Mouse (Mus musculus): ENCODE data around the gene Scn5a. TPM values are rescaled to one million over a fixed set of nuclear protein-coding genes. Genes with fewer than 3 reads are reported as not detected.

Gene Scn5a
- total and polyA plus RNA-seq, 3 experiments = 101 to 173 (median 161) TPM

- 31% methylated on average over 6 of the region's 6 CpGs for WGBS
- intact Hi-C loops (cut with DNase I) = no loop called here
- Histone ChIP-seq H3K9ac (ENCODE audit: low read depth, low read length) (no peak overlapping the region), H3K4me3 (no peak overlapping the region), H3K4me1 (ENCODE audit: control insufficient read depth, insufficient read depth, low read length) (peaks cover 11% of the 10 kb centered on the region), H3K79me2 (replicated peaks; ENCODE audit: control insufficient read depth, insufficient read depth, low read length) (no peaks in the 10 kb centered on the region; the same call in 1 of the 2 replicates), H3K27me3 (ENCODE audit: control insufficient read depth, insufficient read depth, low read length) (no peaks in the 10 kb centered on the region), H3K36me3 (ENCODE audit: control insufficient read depth, insufficient read depth, low read length) (no peaks in the 10 kb centered on the region), H3K27ac (peak overlapping the region; percentile 59)
- DNase-seq = peak in 1 of 2 experiments; percentile 79
- TF ChIP-seq EP300 (IDR thresholded peaks at IDR 0.05; ENCODE audit: insufficient read depth, low read depth, low read length) = peak; percentile 90
- TF ChIP-seq CTCF (IDR thresholded peaks at IDR 0.05) = no peak
- TF ChIP-seq POLR2A (IDR thresholded peaks at IDR 0.05; ENCODE audit: insufficient read depth, low read depth, low read length) = no peak
Measured at GRCm38 (mm10) chr9:119563617-119564016, 15.2 kb downstream of the Scn5a start.

DNA sequence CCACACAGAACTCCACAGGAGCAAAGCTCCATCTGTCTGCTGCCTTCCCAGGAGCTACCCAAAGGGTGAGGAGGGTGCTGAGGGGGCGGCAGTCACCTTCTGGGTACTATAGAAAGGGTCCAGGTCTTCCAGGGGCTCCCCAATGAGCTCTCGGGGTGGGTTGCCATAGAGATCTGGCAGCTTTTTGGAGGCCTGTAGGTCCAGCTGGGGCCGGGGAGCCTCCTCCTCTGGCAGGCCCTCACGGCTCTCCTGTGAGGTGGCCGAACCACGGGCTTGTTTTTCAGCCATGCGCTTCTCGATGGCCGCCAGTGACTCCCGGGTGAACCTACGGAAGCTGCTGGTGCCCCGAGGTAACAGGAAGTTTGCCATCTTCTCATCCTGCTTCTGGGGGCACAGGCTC lies 16.6 kb downstream of the Scn5a start:
- TF ChIP-seq EP300 (IDR thresholded peaks at IDR 0.05; ENCODE audit: insufficient read depth, low read depth, low read length) (no peak), POLR2A (IDR thresholded peaks at IDR 0.05; ENCODE audit: insufficient read depth, low read depth, low read length) (no peak), CTCF (IDR thresholded peaks at IDR 0.05) (no peak)
- Histone ChIP-seq H3K27me3 (ENCODE audit: control insufficient read depth, insufficient read depth, low read length) (no peaks in the 10 kb centered on the region), H3K4me1 (ENCODE audit: control insufficient read depth, insufficient read depth, low read length) (peaks cover 8% of the 10 kb centered on the region), H3K9ac (ENCODE audit: low read depth, low read length) (no peak overlapping the region), H3K36me3 (ENCODE audit: control insufficient read depth, insufficient read depth, low read length) (no peaks in the 10 kb centered on the region), H3K27ac (peak overlapping the region; percentile 9; the same call in 1 of the 2 replicates), H3K4me3 (no peak overlapping the region), H3K79me2 (replicated peaks; ENCODE audit: control insufficient read depth, insufficient read depth, low read length) (no peaks in the 10 kb centered on the region)
- WGBS = 52% methylated on average over 12 of the region's 12 CpGs
- no peak for DNase-seq
- intact Hi-C loops (cut with DNase I) = no loop called here

DNA sequence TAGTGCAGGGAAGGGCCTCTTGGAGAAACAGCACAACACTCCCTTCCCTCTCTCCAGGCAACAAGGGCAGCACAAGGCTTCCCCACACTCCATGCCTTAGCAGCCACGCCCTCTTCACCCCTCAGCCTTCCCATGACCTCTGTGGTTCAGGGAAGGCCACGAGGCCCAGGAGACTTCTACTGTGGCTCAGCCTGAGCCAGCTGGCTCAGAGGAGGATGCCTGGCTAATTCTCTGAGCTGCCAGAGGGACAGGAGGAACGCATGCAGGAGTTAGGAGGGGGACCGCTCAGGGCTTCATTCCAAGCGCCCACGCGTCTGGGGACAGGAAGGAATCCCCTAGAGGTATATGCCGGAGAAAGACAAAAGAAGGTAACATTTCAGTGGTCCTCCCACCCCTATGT lies 17.1 kb downstream of the Scn5a start:
- intact Hi-C loops (cut with DNase I) = no loop called here
- no peaks in the 10 kb centered on the region for H3K79me2 ChIP-seq (replicated peaks; ENCODE audit: control insufficient read depth, insufficient read depth, low read length)
- peaks cover 8% of the 10 kb centered on the region for H3K4me1 ChIP-seq (ENCODE audit: control insufficient read depth, insufficient read depth, low read length)
- TF ChIP-seq CTCF (IDR thresholded peaks at IDR 0.05) = no peak
- TF ChIP-seq POLR2A (IDR thresholded peaks at IDR 0.05; ENCODE audit: insufficient read depth, low read depth, low read length) = no peak
- no peaks in the 10 kb centered on the region for H3K27me3 ChIP-seq (ENCODE audit: control insufficient read depth, insufficient read depth, low read length)
- no peak overlapping the region for H3K4me3 ChIP-seq
- no peak overlapping the region; the same call in 1 of the 2 replicates for H3K27ac ChIP-seq
- H3K9ac ChIP-seq (ENCODE audit: low read depth, low read length) = no peak overlapping the region
- H3K36me3 ChIP-seq (ENCODE audit: control insufficient read depth, insufficient read depth, low read length) = no peaks in the 10 kb centered on the region
- 25% methylated on average over 8 of the region's 8 CpGs for WGBS
- peak in 1 of 2 experiments; percentile 59 for DNase-seq

- H3K36me3 ChIP-seq (ENCODE audit: control insufficient read depth, insufficient read depth, low read length) = no peaks in the 10 kb centered on the region
- TF ChIP-seq CTCF (IDR thresholded peaks at IDR 0.05) (no peak), POLR2A (IDR thresholded peaks at IDR 0.05; ENCODE audit: insufficient read depth, low read depth, low read length) (no peak), EP300 (IDR thresholded peaks at IDR 0.05; ENCODE audit: insufficient read depth, low read depth, low read length) (no peak)
- no peaks in the 10 kb centered on the region for H3K79me2 ChIP-seq (replicated peaks; ENCODE audit: control insufficient read depth, insufficient read depth, low read length)
- H3K27me3 ChIP-seq (ENCODE audit: control insufficient read depth, insufficient read depth, low read length) = no peaks in the 10 kb centered on the region
- WGBS = 59% methylated on average over 16 of the region's 16 CpGs
- no peak overlapping the region for H3K9ac ChIP-seq (ENCODE audit: low read depth, low read length)
- no peak overlapping the region for H3K27ac ChIP-seq
- intact Hi-C loops (cut with DNase I) = loop anchor here (2.0 kb wide), 1 partner anchor 19 kb away; the partner anchor contains the start of gene Scn5a
- no peak for DNase-seq
- H3K4me3 ChIP-seq = no peak overlapping the region
- H3K4me1 ChIP-seq (ENCODE audit: control insufficient read depth, insufficient read depth, low read length) = peaks cover 8% of the 10 kb centered on the region
Measured at GRCm38 (mm10) chr9:119559537-119560276, 19.1 kb downstream of the Scn5a start.

- Histone ChIP-seq H3K4me3 (no peak overlapping the region), H3K36me3 (ENCODE audit: control insufficient read depth, insufficient read depth, low read length) (no peaks in the 10 kb centered on the region), H3K4me1 (ENCODE audit: control insufficient read depth, insufficient read depth, low read length) (peaks cover 5% of the 10 kb centered on the region), H3K27ac (no peak overlapping the region), H3K9ac (ENCODE audit: low read depth, low read length) (no peak overlapping the region), H3K79me2 (replicated peaks; ENCODE audit: control insufficient read depth, insufficient read depth, low read length) (no peaks in the 10 kb centered on the region), H3K27me3 (ENCODE audit: control insufficient read depth, insufficient read depth, low read length) (no peaks in the 10 kb centered on the region)
- intact Hi-C loops (cut with DNase I) = loop anchor here (2.0 kb wide), 1 partner anchor 21 kb away; the partner anchor contains the start of gene Scn5a
- TF ChIP-seq CTCF (IDR thresholded peaks at IDR 0.05) (peak; percentile 76), EP300 (IDR thresholded peaks at IDR 0.05; ENCODE audit: insufficient read depth, low read depth, low read length) (no peak), POLR2A (IDR thresholded peaks at IDR 0.05; ENCODE audit: insufficient read depth, low read depth, low read length) (no peak)
- DNase-seq = peak in 1 of 2 experiments; percentile 30
- 29% methylated on average over 12 of the region's 12 CpGs for WGBS
Measured at GRCm38 (mm10) chr9:119558119-119558854, 20.5 kb downstream of the Scn5a start.

GRCm38 (mm10) chr9:119556043-119556442 lies 22.8 kb downstream of the Scn5a start:
- TF ChIP-seq CTCF (IDR thresholded peaks at IDR 0.05) = no peak
- no peak for TF ChIP-seq EP300 (IDR thresholded peaks at IDR 0.05; ENCODE audit: insufficient read depth, low read depth, low read length)
- TF ChIP-seq POLR2A (IDR thresholded peaks at IDR 0.05; ENCODE audit: insufficient read depth, low read depth, low read length) = no peak
- no peaks in the 10 kb centered on the region for H3K36me3 ChIP-seq (ENCODE audit: control insufficient read depth, insufficient read depth, low read length)
- no peak overlapping the region for H3K27ac ChIP-seq
- no peak overlapping the region for H3K4me3 ChIP-seq
- H3K9ac ChIP-seq (ENCODE audit: low read depth, low read length) = no peak overlapping the region
- no peaks in the 10 kb centered on the region for H3K79me2 ChIP-seq (replicated peaks; ENCODE audit: control insufficient read depth, insufficient read depth, low read length)
- no peak for DNase-seq
- H3K27me3 ChIP-seq (ENCODE audit: control insufficient read depth, insufficient read depth, low read length) = no peaks in the 10 kb centered on the region
- intact Hi-C loops (cut with DNase I) = no loop called here
- no peaks in the 10 kb centered on the region for H3K4me1 ChIP-seq (ENCODE audit: control insufficient read depth, insufficient read depth, low read length)
- WGBS = 86% methylated on average over 3 of the region's 3 CpGs
